Mouse (Mus musculus) liver, embryonic 12.5 days (tissue): ENCODE measurements around the gene Strbp. TPM values are rescaled to one million over a fixed set of nuclear protein-coding genes. Genes with fewer than 3 reads are reported as not detected.

ENCODE experiments used
- ATAC-seq: fragments of 200-750 bp; cut with Nextera tagmentation; 2 replicates; pipeline ENCODE4 v1.8.0; 2017; ENCODE audit warnings: moderate number of reproducible peaks, mild to moderate bottlenecking, moderate library complexity
- H3K27ac ChIP-seq: fragments of 300-500 bp; sonication (generic); 2 replicates; pipeline ENCODE4 v1.5.1; 2016; ENCODE audit warnings: mild to moderate bottlenecking
- H3K27me3 ChIP-seq: fragments of 300-500 bp; sonication (generic); replicated peaks from 2 replicates; pipeline ENCODE4 v1.6.1; 2016; ENCODE audit warnings: mild to moderate bottlenecking, moderate library complexity
- H3K36me3 ChIP-seq: fragments of 300-500 bp; sonication (generic); 2 replicates; pipeline ENCODE4 v1.6.1; 2016; ENCODE audit warnings: mild to moderate bottlenecking, moderate library complexity
- H3K4me1 ChIP-seq: fragments of 300-500 bp; sonication (generic); 2 replicates; pipeline ENCODE4 v1.6.1; 2016
- H3K4me2 ChIP-seq: fragments of 300-500 bp; sonication (generic); 2 replicates; pipeline ENCODE4 v1.6.1; 2016; ENCODE audit warnings: mild to moderate bottlenecking, moderate library complexity
- H3K4me3 ChIP-seq: fragments of 300-500 bp; sonication (generic); 2 replicates; pipeline ENCODE4 v1.5.1; 2016; ENCODE audit warnings: mild to moderate bottlenecking, moderate library complexity
- H3K9ac ChIP-seq: fragments of 300-500 bp; sonication (generic); 2 replicates; pipeline ENCODE4 v1.6.1; 2016; ENCODE audit warnings: mild to moderate bottlenecking, moderate library complexity
- H3K9me3 ChIP-seq: fragments of 300-500 bp; sonication (generic); replicated peaks from 2 replicates; pipeline ENCODE4 v1.6.1; 2016; ENCODE audit warnings: mild to moderate bottlenecking, moderate library complexity
- WGBS: fragments of 180-500 bp; shearing (Covaris S2); methylation state at CpG from one replicate; pipeline ENCODE4 v1.1.7; 2016; ENCODE audit not compliant: insufficient replicate concordance; 5-methylcytosine and 5-hydroxymethylcytosine counted together
- polyA plus RNA-seq: library from polyadenylated mRNA; unstranded; fragments of >200 nt; fragmentation: Nextera tagmentation; extraction: Ambion mirVana; gene quantifications from 2 replicates; pipeline ENCODE4 v1.2.1, GENCODE M21; 2016

Strbp gene
- 24.1 and 24.3 TPM in 2 replicates for polyA plus RNA-seq

GRCm38 (mm10) chr2:37703230-37703954 lies at the start of gene Strbp:
Gene Strbp, minus strand, starts transcription at chr2:37703859.
- H3K4me3 ChIP-seq, result peak within 1 kb of the TSS; percentile 91
- H3K36me3 ChIP-seq, result no peaks in the 10 kb centered on the region
- peak; percentile 90 for ATAC-seq
- peaks cover 15% of the 10 kb centered on the region for H3K27me3 ChIP-seq
- H3K4me2 ChIP-seq, result peak within 1 kb of the TSS; percentile 97
- peak within 1 kb of the TSS; percentile 88 for H3K27ac ChIP-seq
- under 1% methylated on average over 91 of the region's 98 CpGs for WGBS
- H3K4me1 ChIP-seq, result peaks cover 32% of the 10 kb centered on the region
- H3K9ac ChIP-seq, result peak within 1 kb of the TSS; percentile 96
- no peaks in the 10 kb centered on the region for H3K9me3 ChIP-seq

DNA sequence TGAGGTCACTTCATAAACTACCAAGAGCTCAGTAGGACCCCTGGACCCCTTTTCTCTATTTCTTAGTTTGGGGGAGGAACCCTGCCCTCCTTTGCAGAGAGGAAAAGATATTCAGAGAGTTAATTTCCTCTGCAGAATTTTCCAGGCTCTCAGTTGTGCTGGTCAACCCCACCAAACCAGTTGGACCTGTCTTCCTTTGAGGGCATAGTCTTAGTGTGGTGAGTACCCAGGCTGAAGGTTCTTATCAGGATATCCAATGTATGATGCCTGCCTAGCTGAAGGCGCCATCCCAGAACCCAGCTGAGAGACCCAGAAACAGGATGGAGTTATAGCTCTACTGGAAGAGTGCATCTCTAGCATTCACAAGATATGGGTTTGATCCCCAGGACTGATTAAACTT lies 47.5 kb upstream of the Strbp start:
- Histone ChIP-seq H3K27ac (no peak overlapping the region), H3K4me2 (no peak overlapping the region), H3K27me3 (peaks cover 13% of the 10 kb centered on the region; the same call in 1 of the 2 replicates), H3K9ac (no peak overlapping the region), H3K4me3 (no peak overlapping the region), H3K9me3 (no peaks in the 10 kb centered on the region), H3K4me1 (no peaks in the 10 kb centered on the region), H3K36me3 (no peaks in the 10 kb centered on the region)
- 88% methylated on average over 1 of the region's 1 CpGs for WGBS
- no peak for ATAC-seq

DNA sequence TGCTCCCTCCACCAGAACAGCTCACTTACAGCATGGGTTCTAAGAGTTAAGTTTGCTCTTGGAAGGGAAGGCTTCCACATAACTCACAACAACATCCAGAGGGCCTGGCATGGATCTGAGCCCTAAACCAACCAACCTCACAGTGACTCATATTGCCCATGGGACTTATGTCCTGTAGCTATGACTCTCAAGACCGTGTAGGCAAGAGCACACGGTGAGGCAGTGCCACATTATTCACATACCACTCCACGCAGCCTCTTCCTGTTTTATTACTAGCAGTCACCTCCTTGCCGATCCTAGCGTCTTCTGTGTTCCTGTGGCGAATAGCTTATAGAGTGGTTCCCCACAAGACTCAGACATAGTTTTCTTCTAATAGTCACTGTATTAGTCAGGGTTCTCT lies 45.7 kb upstream of the Strbp start:
- no peak for ATAC-seq
- Histone ChIP-seq H3K27ac (no peak overlapping the region), H3K4me1 (no peaks in the 10 kb centered on the region), H3K27me3 (peaks cover 13% of the 10 kb centered on the region; the same call in 1 of the 2 replicates), H3K4me2 (no peak overlapping the region), H3K9me3 (no peaks in the 10 kb centered on the region), H3K9ac (no peak overlapping the region), H3K4me3 (no peak overlapping the region), H3K36me3 (no peaks in the 10 kb centered on the region)
- 42% methylated on average over 6 of the region's 6 CpGs for WGBS

- no peak overlapping the region for H3K4me2 ChIP-seq
- ATAC-seq, result no peak
- no peak overlapping the region for H3K27ac ChIP-seq
- H3K4me1 ChIP-seq, result no peaks in the 10 kb centered on the region
- H3K9ac ChIP-seq, result no peak overlapping the region
- H3K4me3 ChIP-seq, result no peak overlapping the region
- no peaks in the 10 kb centered on the region for H3K9me3 ChIP-seq
- 66% methylated on average over 10 of the region's 10 CpGs for WGBS
- no peaks in the 10 kb centered on the region for H3K36me3 ChIP-seq
- peaks cover 11% of the 10 kb centered on the region; the same call in 1 of the 2 replicates for H3K27me3 ChIP-seq
Observed at GRCm38 (mm10) chr2:37748442-37749066, 44.9 kb upstream of the Strbp start.

DNA sequence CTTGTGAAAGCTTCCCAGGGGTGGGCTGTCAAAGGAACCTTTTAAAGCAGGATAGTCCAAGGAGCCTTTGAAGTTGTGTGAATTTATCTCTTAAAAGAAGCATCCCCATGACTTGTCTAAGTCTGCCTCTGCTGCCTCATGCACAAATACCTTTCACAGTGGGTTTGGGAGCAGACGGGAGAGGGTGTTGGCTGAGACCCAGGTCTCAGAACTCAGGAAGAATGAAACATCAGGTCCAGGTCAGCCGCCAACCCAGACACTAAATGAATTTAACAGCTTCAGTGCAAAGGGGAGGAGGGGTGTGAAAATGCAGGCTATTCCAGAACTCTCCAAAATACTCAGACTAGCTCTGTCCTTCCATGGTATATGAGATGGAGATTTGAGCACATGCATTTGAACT lies 44.2 kb upstream of the Strbp start:
- no peak overlapping the region for H3K4me2 ChIP-seq
- H3K9me3 ChIP-seq, result no peaks in the 10 kb centered on the region
- no peaks in the 10 kb centered on the region for H3K36me3 ChIP-seq
- H3K27me3 ChIP-seq, result peaks cover 8% of the 10 kb centered on the region; the same call in 1 of the 2 replicates
- H3K4me1 ChIP-seq, result no peaks in the 10 kb centered on the region
- H3K9ac ChIP-seq, result no peak overlapping the region
- H3K4me3 ChIP-seq, result no peak overlapping the region
- no peak overlapping the region for H3K27ac ChIP-seq
- 39% methylated on average over 2 of the region's 2 CpGs for WGBS
- no peak for ATAC-seq

- Histone ChIP-seq H3K4me1 (no peaks in the 10 kb centered on the region), H3K27ac (no peak overlapping the region), H3K27me3 (peaks cover 14% of the 10 kb centered on the region), H3K9me3 (no peaks in the 10 kb centered on the region), H3K4me3 (no peak overlapping the region), H3K36me3 (no peaks in the 10 kb centered on the region), H3K9ac (no peak overlapping the region), H3K4me2 (no peak overlapping the region)
- ATAC-seq, result no peak
- WGBS, result 72% methylated on average over 5 of the region's 5 CpGs
Observed at GRCm38 (mm10) chr2:37746293-37747049, 42.8 kb upstream of the Strbp start.

DNA sequence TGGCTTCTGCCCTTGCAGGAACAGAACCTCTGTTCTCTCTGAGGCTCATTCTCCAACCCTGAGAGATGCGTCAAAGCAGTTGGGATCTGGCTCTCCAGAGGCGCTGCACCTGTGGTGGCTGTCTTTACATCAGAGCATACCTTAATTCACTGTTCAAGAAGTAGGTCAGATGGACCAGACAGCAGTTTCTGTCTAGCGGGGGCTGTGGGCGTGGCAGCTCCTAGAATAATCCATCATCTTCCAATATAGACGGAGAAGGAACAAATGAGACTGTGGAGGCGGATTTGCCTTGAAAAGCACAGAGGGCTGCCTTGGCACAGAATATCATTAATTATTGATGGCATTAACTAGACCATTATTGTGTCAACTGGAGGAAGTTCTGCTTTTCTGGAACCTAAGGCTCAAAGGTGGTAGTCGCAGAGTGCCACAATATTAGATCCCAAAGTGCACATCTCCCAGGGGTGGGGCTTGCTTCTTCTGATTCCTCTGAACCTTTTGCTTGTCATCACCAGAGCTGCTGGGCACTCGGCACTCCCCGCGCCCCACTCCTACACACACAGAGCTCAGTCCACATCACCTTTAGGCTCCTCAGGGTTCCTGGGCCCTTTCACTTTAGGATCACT lies 41.2 kb upstream of the Strbp start:
- H3K9ac ChIP-seq, result no peak overlapping the region
- H3K4me1 ChIP-seq, result no peaks in the 10 kb centered on the region
- no peaks in the 10 kb centered on the region for H3K36me3 ChIP-seq
- whole genome bisulfite sequencing, result 76% methylated on average over 10 of the region's 10 CpGs
- no peaks in the 10 kb centered on the region for H3K9me3 ChIP-seq
- H3K4me2 ChIP-seq, result no peak overlapping the region
- H3K4me3 ChIP-seq, result no peak overlapping the region
- ATAC-seq, result no peak
- H3K27ac ChIP-seq, result no peak overlapping the region
- peaks cover 14% of the 10 kb centered on the region for H3K27me3 ChIP-seq

- Histone ChIP-seq H3K27ac (no peak overlapping the region), H3K9ac (no peak overlapping the region), H3K4me3 (no peak overlapping the region), H3K27me3 (peaks cover 10% of the 10 kb centered on the region), H3K4me1 (no peaks in the 10 kb centered on the region), H3K4me2 (no peak overlapping the region), H3K9me3 (no peaks in the 10 kb centered on the region), H3K36me3 (no peaks in the 10 kb centered on the region)
- whole genome bisulfite sequencing, result 60% methylated on average over 20 of the region's 20 CpGs
- no peak for ATAC-seq
Observed at GRCm38 (mm10) chr2:37741806-37742554, 38.3 kb upstream of the Strbp start.

GRCm38 (mm10) chr2:37735807-37736188 lies 32.1 kb upstream of the Strbp start:
- Histone ChIP-seq H3K4me2 (peak overlapping the region; percentile 48), H3K27me3 (0 out of 2 replicates have a peak, but pooled peaks cover 3% of the 10 kb centered on the region), H3K27ac (no peak overlapping the region), H3K4me3 (no peak overlapping the region), H3K4me1 (peaks cover 12% of the 10 kb centered on the region), H3K9ac (no peak overlapping the region), H3K36me3 (no peaks in the 10 kb centered on the region), H3K9me3 (no peaks in the 10 kb centered on the region)
- WGBS, result 16% methylated on average over 1 of the region's 1 CpGs
- no peak for ATAC-seq

- 0 out of 2 replicates have a peak, but pooled peaks cover 3% of the 10 kb centered on the region for H3K27me3 ChIP-seq
- H3K4me1 ChIP-seq, result peaks cover 12% of the 10 kb centered on the region
- H3K4me3 ChIP-seq, result no peak overlapping the region
- H3K27ac ChIP-seq, result no peak overlapping the region
- no peaks in the 10 kb centered on the region for H3K9me3 ChIP-seq
- 0 out of 2 replicates have a peak overlapping the region, but pooled peaks have one; percentile 22 for H3K9ac ChIP-seq
- no peaks in the 10 kb centered on the region for H3K36me3 ChIP-seq
- ATAC-seq, result 0 out of 2 replicates have a peak, but pooled peaks have one; percentile 40
- 9% methylated on average over 17 of the region's 17 CpGs for WGBS
- H3K4me2 ChIP-seq, result peak overlapping the region; percentile 48
Observed at GRCm38 (mm10) chr2:37734979-37735806, 31.5 kb upstream of the Strbp start.
